Mouse (Mus musculus) ES-Bruce4 (cell line): ENCODE data around the gene Sipa1l1. TPM values are rescaled to one million over a fixed set of nuclear protein-coding genes. Genes with fewer than 3 reads are reported as not detected.

Experiments used
- H3K27ac ChIP-seq: 2 replicates; pipeline ENCODE4 v1.5.1; 2012; ENCODE audit warnings: low read length, inconsistent platforms; ENCODE audit not compliant: insufficient read depth
- H3K27me3 ChIP-seq: 2 replicates; pipeline ENCODE4 v1.6.1; 2012; ENCODE audit warnings: mild to moderate bottlenecking, low read length, inconsistent platforms; ENCODE audit not compliant: control insufficient read depth, poor library complexity, insufficient read depth, severe bottlenecking
- H3K36me3 ChIP-seq: 2 replicates; pipeline ENCODE4 v1.6.1; 2012; ENCODE audit warnings: inconsistent platforms, mild to moderate bottlenecking, low read length, moderate library complexity; ENCODE audit not compliant: control insufficient read depth, poor library complexity, insufficient read depth, severe bottlenecking
- H3K4me1 ChIP-seq: one replicate; pipeline ENCODE4 v1.8.1; 2011; ENCODE audit warnings: low read length; ENCODE audit not compliant: control insufficient read depth, insufficient read depth
- H3K4me3 ChIP-seq: 2 replicates; pipeline ENCODE4 v1.5.1; 2011; ENCODE audit warnings: low read depth, mild to moderate bottlenecking, low read length
- H3K9ac ChIP-seq: 2 replicates; pipeline ENCODE4 v1.6.1; 2012; ENCODE audit warnings: low read depth, mild to moderate bottlenecking, inconsistent platforms; ENCODE audit not compliant: poor library complexity, severe bottlenecking
- H3K9me3 ChIP-seq: replicated peaks from 2 replicates; pipeline ENCODE4 v1.6.1; 2012; ENCODE audit warnings: mild to moderate bottlenecking, low read length, inconsistent platforms; ENCODE audit not compliant: control insufficient read depth, poor library complexity, insufficient read depth, severe bottlenecking
- CTCF ChIP-seq: IDR thresholded peaks from one replicate; pipeline ENCODE4 v1.8.1; 2011; ENCODE audit warnings: low read depth, low read length
- EP300 ChIP-seq: IDR thresholded peaks from 2 replicates; pipeline ENCODE4 v1.6.1; 2011; ENCODE audit warnings: low read depth, low read length; ENCODE audit not compliant: insufficient read depth
- POLR2A ChIP-seq: IDR thresholded peaks from one replicate; pipeline ENCODE4 v1.8.1; 2011; ENCODE audit warnings: low read length; ENCODE audit not compliant: insufficient read depth
- polyA plus RNA-seq: library from polyadenylated mRNA; stranded (reverse); fragments of >200 nt; gene quantifications from 2 replicates; pipeline ENCODE4 v1.2.4, GENCODE M21; 2011; ENCODE audit warnings: low read depth; ENCODE audit not compliant: missing spikeins, insufficient read depth, insufficient read length

Gene Sipa1l1
- polyA plus RNA-seq, 1 experiment, result 44.9 TPM

- Histone ChIP-seq H3K27me3 (no peaks in the 10 kb centered on the region), H3K9me3 (no peaks in the 10 kb centered on the region)
- TF ChIP-seq CTCF (no peak), POLR2A (no peak), EP300 (no peak)
These were observed 96.5 kb downstream of the Sipa1l1 start for GRCm38 (mm10) chr12:82265335-82266274.

DNA sequence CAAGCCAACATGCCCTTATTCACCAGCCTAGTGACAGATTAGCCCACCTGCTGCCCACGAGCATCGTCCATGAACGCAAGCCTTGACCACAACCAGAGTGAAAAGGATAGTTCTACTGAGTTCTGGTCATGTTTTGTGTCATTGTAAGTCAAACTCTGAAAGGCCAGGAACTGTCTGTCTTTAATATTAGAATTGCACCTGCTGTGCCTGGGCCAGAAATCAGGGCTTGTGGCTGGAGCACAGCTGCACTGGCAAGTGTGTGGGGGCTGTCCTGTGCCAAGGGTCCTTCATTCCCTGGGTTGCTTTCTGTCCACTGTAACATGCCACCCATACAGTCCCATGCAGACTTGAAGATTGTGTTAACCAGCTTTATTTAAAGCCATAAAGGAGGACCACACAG, 102.3 kb downstream of the Sipa1l1 start:
- Histone ChIP-seq H3K9ac (no peak overlapping the region), H3K9me3 (no peaks in the 10 kb centered on the region), H3K27me3 (no peaks in the 10 kb centered on the region), H3K4me3 (no peak overlapping the region), H3K4me1 (no peaks in the 10 kb centered on the region), H3K36me3 (no peaks in the 10 kb centered on the region), H3K27ac (no peak overlapping the region)
- TF ChIP-seq CTCF, result no peak
- TF ChIP-seq POLR2A, result no peak
- no peak for TF ChIP-seq EP300

More at GRCm38 (mm10) chr12:82265335-82266274, 96.5 kb downstream of the Sipa1l1 start:
- Histone ChIP-seq H3K36me3 (no peaks in the 10 kb centered on the region), H3K27ac (no peak overlapping the region), H3K4me1 (peaks cover 4% of the 10 kb centered on the region), H3K4me3 (no peak overlapping the region), H3K9ac (no peak overlapping the region)

GRCm38 (mm10) chr12:82273503-82273902, 104.4 kb downstream of the Sipa1l1 start:
- TF ChIP-seq POLR2A, result no peak
- no peak for TF ChIP-seq CTCF
- TF ChIP-seq EP300, result no peak
- Histone ChIP-seq H3K36me3 (no peaks in the 10 kb centered on the region), H3K9ac (no peak overlapping the region), H3K27me3 (no peaks in the 10 kb centered on the region), H3K9me3 (no peaks in the 10 kb centered on the region), H3K4me3 (no peak overlapping the region), H3K27ac (no peak overlapping the region), H3K4me1 (no peaks in the 10 kb centered on the region)

GRCm38 (mm10) chr12:82274576-82274975, 105.5 kb downstream of the Sipa1l1 start:
- no peak for TF ChIP-seq POLR2A
- no peak for TF ChIP-seq EP300
- TF ChIP-seq CTCF, result no peak
- Histone ChIP-seq H3K36me3 (no peaks in the 10 kb centered on the region), H3K27ac (no peak overlapping the region), H3K9ac (no peak overlapping the region), H3K9me3 (no peaks in the 10 kb centered on the region), H3K4me3 (no peak overlapping the region), H3K27me3 (no peaks in the 10 kb centered on the region), H3K4me1 (peaks cover 1% of the 10 kb centered on the region)

DNA sequence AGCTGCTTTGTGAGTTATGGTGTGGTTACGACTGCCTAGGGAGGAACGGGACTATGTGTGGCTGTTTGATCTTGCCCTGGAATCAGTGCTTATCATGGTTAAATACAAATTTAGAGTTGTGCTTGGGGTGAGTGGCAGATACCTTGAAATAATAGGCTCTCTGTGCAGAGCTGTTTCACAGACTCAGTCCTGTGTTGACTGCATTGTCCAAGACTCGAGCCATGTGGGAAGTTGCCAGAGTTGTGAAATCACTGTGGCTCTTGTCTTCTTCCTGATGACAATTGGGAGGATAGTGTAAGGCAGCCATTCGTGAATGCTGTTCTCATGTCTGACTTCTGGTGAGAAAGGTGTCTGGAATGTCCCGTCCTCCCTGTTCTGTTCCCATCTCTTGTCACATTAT, 106.6 kb downstream of the Sipa1l1 start:
- Histone ChIP-seq H3K36me3 (no peaks in the 10 kb centered on the region), H3K4me1 (peaks cover 1% of the 10 kb centered on the region), H3K9ac (no peak overlapping the region), H3K27me3 (no peaks in the 10 kb centered on the region), H3K9me3 (no peaks in the 10 kb centered on the region), H3K27ac (no peak overlapping the region), H3K4me3 (no peak overlapping the region)
- TF ChIP-seq POLR2A, result no peak
- no peak for TF ChIP-seq CTCF

GRCm38 (mm10) chr12:82276591-82276990, 107.5 kb downstream of the Sipa1l1 start:
- H3K27me3 ChIP-seq, result no peaks in the 10 kb centered on the region
- TF ChIP-seq POLR2A, result no peak
- no peak for TF ChIP-seq CTCF
- no peak for TF ChIP-seq EP300
- peaks cover 1% of the 10 kb centered on the region for H3K4me1 ChIP-seq
- H3K27ac ChIP-seq, result no peak overlapping the region
- H3K9ac ChIP-seq, result no peak overlapping the region
- H3K9me3 ChIP-seq, result no peaks in the 10 kb centered on the region
- H3K36me3 ChIP-seq, result no peaks in the 10 kb centered on the region
- no peak overlapping the region for H3K4me3 ChIP-seq
